Mouse (Mus musculus): Measurements from ENCODE around the gene Prpmp5. TPM values are rescaled to one million over a fixed set of nuclear protein-coding genes. Genes with fewer than 3 reads are reported as not detected.

Gene Prpmp5
- polyA plus RNA-seq (2017; shearing (Covaris generic)): not detected

DNA sequence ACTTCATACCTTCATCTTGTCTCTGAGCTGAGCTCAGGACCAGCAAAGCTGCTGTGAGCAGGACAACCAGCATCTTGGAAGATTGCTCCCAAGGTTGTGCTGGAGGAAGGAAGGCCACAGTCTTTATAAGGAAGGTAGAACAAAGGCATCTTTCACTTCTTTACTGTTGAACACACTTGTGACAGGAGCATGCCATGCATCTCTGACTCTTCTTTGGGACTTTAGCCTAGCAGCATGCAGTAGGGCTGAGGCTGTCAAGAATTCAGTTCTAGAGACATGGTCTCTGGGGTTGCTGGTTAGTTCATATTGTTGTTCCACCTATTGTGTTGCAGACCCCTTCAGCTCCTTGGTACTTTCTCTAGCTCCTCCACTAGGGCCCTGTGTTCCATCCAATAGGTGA is at the start of gene Prpmp5:
Prpmp5 (minus strand) TSS at position 101 of the 400 bp plus-strand sequence.

DNA sequence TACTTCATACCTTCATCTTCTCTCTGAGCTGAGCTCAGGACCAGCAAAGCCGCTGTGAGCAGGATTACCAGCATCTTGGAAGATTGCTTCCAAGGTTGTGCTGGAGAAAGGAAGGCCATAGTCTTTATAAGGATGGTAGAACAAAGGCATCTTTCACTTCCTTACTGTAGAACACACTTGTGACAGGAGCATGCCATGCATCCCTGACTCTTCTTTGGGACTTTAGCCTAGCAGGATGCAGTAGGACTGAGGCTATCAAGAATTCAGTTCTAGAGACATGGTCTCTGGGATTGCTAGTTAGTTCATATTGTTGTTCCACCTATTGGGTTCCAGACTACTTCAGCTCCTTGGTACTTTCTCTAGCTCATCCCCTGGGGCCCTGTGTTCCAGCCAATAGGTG is 49.5 kb upstream of the Prpmp5 start, which contains the start of gene Gm8882:
Gm8882 (minus strand) TSS at position 101 of the 400 bp plus-strand sequence.

Other genes with a start within 250 kb of the Prpmp5 start
- not detected for gene Prb1, start 104.2 kb downstream of the Prpmp5 start, polyA plus RNA-seq (2017; shearing (Covaris generic))
- not detected for gene Gm8882, start 49.4 kb upstream of the Prpmp5 start, polyA plus RNA-seq (2017; shearing (Covaris generic))